Mouse (Mus musculus): ENCODE results near the gene Rnf222. TPM values are rescaled to one million over a fixed set of nuclear protein-coding genes. Genes with fewer than 3 reads are reported as not detected.

The Rnf222 gene
- polyA plus RNA-seq, 1 experiment = not detected

Other genes with a start within 250 kb of the Rnf222 start
- 4.8 and 5.5 TPM in 2 replicates for gene Myh10, start 197.0 kb upstream of the Rnf222 start, polyA plus RNA-seq (2012; rRNA removed)
- gene Ndel1, start 16.7 kb upstream of the Rnf222 start, polyA plus RNA-seq (2012; rRNA removed) = 31.3 and 33.9 TPM in 2 replicates
- 1,642 and 1,727 TPM in 2 replicates for gene Rpl26, start 13.0 kb downstream of the Rnf222 start, polyA plus RNA-seq (2012; rRNA removed)
- gene Odf4, start 38.5 kb downstream of the Rnf222 start, polyA plus RNA-seq (2012; rRNA removed) = not detected in 2 replicates
- 6.0 and 8.9 TPM in 2 replicates for gene Arhgef15, start 68.9 kb downstream of the Rnf222 start, polyA plus RNA-seq (2012; rRNA removed)
- 26.2 and 29.9 TPM in 2 replicates for gene Slc25a35, start 79.6 kb downstream of the Rnf222 start, polyA plus RNA-seq (2012; rRNA removed)
- gene Rangrf, start 86.6 kb downstream of the Rnf222 start, polyA plus RNA-seq (2012; rRNA removed) = 73.5 and 88.5 TPM in 2 replicates
- gene Pfas, start 119.9 kb downstream of the Rnf222 start, polyA plus RNA-seq (2012; rRNA removed) = 10.1 and 16.2 TPM in 2 replicates
- gene Ctc1, start 127.4 kb downstream of the Rnf222 start, polyA plus RNA-seq (2012; rRNA removed) = 27.5 and 32.0 TPM in 2 replicates
- gene Aurkb, start 157.1 kb downstream of the Rnf222 start, polyA plus RNA-seq (2012; rRNA removed) = 47.0 and 50.8 TPM in 2 replicates
- 15.1 and 16.0 TPM in 2 replicates for gene Borcs6, start 171.2 kb downstream of the Rnf222 start, polyA plus RNA-seq (2012; rRNA removed)
- gene Tmem107, start 182.3 kb downstream of the Rnf222 start, polyA plus RNA-seq (2012; rRNA removed) = 25.6 and 33.7 TPM in 2 replicates
- gene Vamp2, start 199.9 kb downstream of the Rnf222 start, polyA plus RNA-seq (2012; rRNA removed) = 44.0 and 67.8 TPM in 2 replicates
- gene Per1, start 206.7 kb downstream of the Rnf222 start, polyA plus RNA-seq (2012; rRNA removed) = 6.1 and 13.9 TPM in 2 replicates
- 0.07 and 0.15 TPM in 2 replicates for gene Hes7, start 231.9 kb downstream of the Rnf222 start, polyA plus RNA-seq (2012; rRNA removed)
- 0.14 and 0.25 TPM in 2 replicates for gene 9130213A22Rik, start 234.0 kb downstream of the Rnf222 start, polyA plus RNA-seq (2012; rRNA removed)
- 0.36 and 0.62 TPM in 2 replicates for gene Aloxe3, start 237.3 kb downstream of the Rnf222 start, polyA plus RNA-seq (2012; rRNA removed)

Data from large intestine, adult 2 months (tissue).